ENCODE assay signal across 8 mouse cellular contexts in the genomic region with DNA sequence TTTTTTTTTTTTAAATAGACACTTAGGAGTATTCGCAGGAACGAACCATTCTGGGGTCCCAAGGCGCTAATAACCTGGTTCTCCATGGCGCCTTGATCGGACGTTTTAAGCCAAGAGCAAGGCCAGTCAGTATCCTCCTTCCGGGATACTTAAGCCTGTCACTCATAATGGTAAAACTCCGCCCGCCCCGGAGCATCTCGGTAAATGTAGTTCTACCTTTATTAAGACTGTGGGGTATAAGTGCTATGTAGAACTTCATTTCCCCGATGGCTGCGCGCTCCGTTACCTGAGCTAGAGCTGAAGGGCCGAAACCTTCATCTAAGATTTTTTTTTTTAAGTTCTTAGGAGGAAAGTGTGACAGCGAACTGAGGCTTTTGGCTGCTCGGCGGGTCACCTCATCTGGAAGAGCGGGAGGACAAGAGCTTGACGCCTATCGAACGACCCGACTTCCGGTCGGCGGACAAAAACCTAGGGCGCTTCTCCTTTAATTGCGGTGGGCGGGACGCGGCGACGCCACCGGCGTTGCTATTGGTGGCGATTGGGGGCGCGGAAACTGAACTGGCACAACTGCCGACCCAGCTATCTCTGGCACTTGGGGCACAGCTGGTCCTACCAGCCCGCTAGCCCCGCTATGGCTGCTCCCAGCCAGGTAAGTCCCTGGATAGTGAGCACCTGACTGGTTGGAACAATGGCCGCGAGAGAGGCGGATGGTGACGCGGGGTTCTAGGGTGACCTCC. TPM values are rescaled to one million over a fixed set of nuclear protein-coding genes. Genes with fewer than 3 reads are reported as not detected.
DNase-seq lines count a peak whose midpoint lies in the region; ATAC-seq lines count a peak whose summit lies in the region.

Gene Poc1a (plus strand): TSS at position 254 of the 737 bp plus-strand sequence.

- peak within 1 kb of the TSS; percentile 60 for H3K9ac ChIP-seq in hindbrain, embryonic 12.5 days

- DNase-seq in NIH3T3 (ENCODE audit: low read depth): peak; percentile 91
- DNase-seq in cerebellum, postnatal 10 days: peak; percentile 96
- peak; percentile 88 to 89 for DNase-seq in frontal cortex, postnatal 10 days (ENCODE audit: low spot score in 2 of 2)
- DNase-seq in layer of hippocampus, postnatal 14 days (ENCODE audit: low spot score in 2 of 2): peak; percentile 95 to 96
- peak; percentile 94 for DNase-seq in lung, postnatal 14 days
- DNase-seq in retina, adult 2 months (ENCODE audit: low read depth, low spot score): peak; percentile 92
- peak; percentile 92 to 95 for DNase-seq in thymus, postnatal 36 days

- peaks cover 14% of the 10 kb centered on the region for H3K4me1 ChIP-seq in hindbrain, embryonic 12.5 days

- H3K4me3 ChIP-seq in hindbrain, embryonic 12.5 days: peak within 1 kb of the TSS; percentile 49

- no peaks in the 10 kb centered on the region for H3K9me3 ChIP-seq in hindbrain, embryonic 12.5 days (replicated peaks)

- H3K4me2 ChIP-seq in hindbrain, embryonic 12.5 days (replicated peaks): peak within 1 kb of the TSS; percentile 70

- peak within 1 kb of the TSS; percentile 70 for H3K27ac ChIP-seq in hindbrain, embryonic 12.5 days

- peak; percentile 98 for ATAC-seq in hindbrain, embryonic 12.5 days (ENCODE audit: low FRiP score)

- no peaks in the 10 kb centered on the region for H3K27me3 ChIP-seq in hindbrain, embryonic 12.5 days

- WGBS in hindbrain, embryonic 12.5 days: under 1% methylated on average over 47 of the region's 47 CpGs

- H3K36me3 ChIP-seq in hindbrain, embryonic 12.5 days: 0 out of 2 replicates have a peak, but pooled peaks cover 8% of the 10 kb centered on the region

RNA-seq across cellular contexts. Expression of gene Poc1a, which starts in this region (rescaled TPM):
- polyA plus RNA-seq in hindbrain, embryonic 12.5 days (2016; fragmentation: Nextera tagmentation; extraction: Ambion mirVana): 15.4 and 16.4 TPM in 2 replicates
- total RNA-seq in layer of hippocampus, postnatal 14 days (2021): 10 to 100 TPM in 1 of 2 experiments, 1 to 10 TPM in 1; 8.5 to 12.0 TPM

Comparison
In these comparisons a context has a peak if more than half of its experiments do, and no peak if none do; other contexts are left out.
1. Peak in every context shown above with its lines: DNase-seq, ATAC-seq, H3K4me3 ChIP-seq and H3K27ac ChIP-seq.